Mouse (Mus musculus) MEL (cell line): ENCODE measurements around the gene Ube2e3. TPM values are rescaled to one million over a fixed set of nuclear protein-coding genes. Genes with fewer than 3 reads are reported as not detected.

Experiments used
- DNase-seq: peaks from one replicate; pipeline ENCODE4 v3.0.0; 2011; ENCODE audit warnings: low read depth, low spot score
- H3K27ac ChIP-seq: 2 replicates; pipeline ENCODE4 v1.5.1; 2012; ENCODE audit warnings: low read depth, mild to moderate bottlenecking, control low read depth, low read length, moderate library complexity; ENCODE audit not compliant: control insufficient read depth
- H3K27me3 ChIP-seq, 2 experiments: fragments of 150-350 bp in 1 of 2; sonication (generic) in 1 of 2; 2 replicates each; pipeline ENCODE4 v1.6.1; 2012; ENCODE audit warnings: low read length in 2 of 2, mild to moderate bottlenecking in 2 of 2, improper control_type of control experiment in 1 of 2, moderate library complexity in 1 of 2; ENCODE audit not compliant: insufficient read depth in 2 of 2, control insufficient read depth in 1 of 2
- H3K36me3 ChIP-seq, 2 experiments: 2 replicates each; pipeline ENCODE4 v1.6.1; 2012 to 2014; ENCODE audit warnings: low read length in 2 of 2, improper control_type of control experiment in 1 of 2, inconsistent platforms in 1 of 2, mild to moderate bottlenecking in 1 of 2; ENCODE audit not compliant: insufficient read depth in 2 of 2, control insufficient read depth in 1 of 2
- H3K4me1 ChIP-seq, 2 experiments: fragments of 150-350 bp in 1 of 2; sonication (generic) in 1 of 2; 2 replicates each; pipeline ENCODE4 v1.6.1; 2012; ENCODE audit warnings: low read length in 2 of 2, improper control_type of control experiment in 1 of 2, mild to moderate bottlenecking in 1 of 2; ENCODE audit not compliant: insufficient read depth in 2 of 2, control insufficient read depth in 1 of 2
- H3K4me3 ChIP-seq, 2 experiments: fragments of 150-350 bp in 1 of 2; sonication (generic) in 1 of 2; 2 replicates each; pipeline ENCODE4 v1.5.1; 2012; ENCODE audit warnings: low read depth in 2 of 2, low read length in 2 of 2, mild to moderate bottlenecking in 2 of 2, moderate library complexity in 2 of 2, control low read depth in 1 of 2, improper control_type of control experiment in 1 of 2; ENCODE audit not compliant: control insufficient read depth in 1 of 2, insufficient read depth in 1 of 2
- H3K79me2 ChIP-seq: 2 replicates; pipeline ENCODE4 v1.6.1; 2012; ENCODE audit warnings: mild to moderate bottlenecking, low read length, moderate library complexity; ENCODE audit not compliant: control insufficient read depth, poor library complexity, insufficient read depth
- H3K9ac ChIP-seq: 2 replicates; pipeline ENCODE4 v1.6.1; 2012; ENCODE audit warnings: low read depth, mild to moderate bottlenecking, control low read depth, low read length, moderate library complexity; ENCODE audit not compliant: control insufficient read depth, poor library complexity, severe bottlenecking
- H3K9me3 ChIP-seq: fragments of 150-350 bp; sonication (generic); replicated peaks from 2 replicates; pipeline ENCODE4 v1.6.1; 2012; ENCODE audit warnings: mild to moderate bottlenecking, low read length, improper control_type of control experiment, moderate library complexity; ENCODE audit not compliant: insufficient read depth
- BHLHE40 ChIP-seq: IDR thresholded peaks from 2 replicates; pipeline ENCODE4 v1.6.1; 2012; ENCODE audit warnings: low read depth, mild to moderate bottlenecking, inconsistent platforms, low read length, improper control_type of control experiment, borderline replicate concordance
- CHD1 ChIP-seq: IDR thresholded peaks from 2 replicates; pipeline ENCODE4 v1.6.1; 2012; ENCODE audit warnings: low read depth, mild to moderate bottlenecking, inconsistent platforms, low read length, improper control_type of control experiment
- CHD2 ChIP-seq: IDR thresholded peaks from 2 replicates; pipeline ENCODE4 v1.6.1; 2011; ENCODE audit warnings: low read length, improper control_type of control experiment
- CTCF ChIP-seq, 3 experiments: IDR thresholded peaks in 2 of 3; conservative IDR thresholded peaks in 1 of 3; 2 replicates each; pipeline ENCODE4 v1.5.1; 2011 to 2012; ENCODE audit warnings: low read length in 3 of 3, low read depth in 2 of 3, mild to moderate bottlenecking in 2 of 3, improper control_type of control experiment in 1 of 3, inconsistent platforms in 1 of 3, mixed read lengths in 1 of 3, moderate library complexity in 1 of 3; ENCODE audit not compliant: control insufficient read depth in 1 of 3, insufficient read depth in 1 of 3, poor library complexity in 1 of 3, severe bottlenecking in 1 of 3
- E2F4 ChIP-seq: IDR thresholded peaks from 2 replicates; pipeline ENCODE4 v1.6.1; 2011; ENCODE audit warnings: low read depth, low read length, improper control_type of control experiment, borderline replicate concordance
- EP300 ChIP-seq, 2 experiments: IDR thresholded peaks; 2 replicates each; pipeline ENCODE4 v1.6.1; 2011; ENCODE audit warnings: improper control_type of control experiment in 2 of 2, low read length in 2 of 2, low read depth in 1 of 2, mild to moderate bottlenecking in 1 of 2
- GABPA ChIP-seq: IDR thresholded peaks from 2 replicates; pipeline ENCODE4 v1.6.1; 2012; ENCODE audit warnings: low read depth, mild to moderate bottlenecking, inconsistent platforms, low read length, improper control_type of control experiment, moderate library complexity
- HCFC1 ChIP-seq: IDR thresholded peaks from 2 replicates; pipeline ENCODE4 v1.6.1; 2012; ENCODE audit warnings: low read depth, mild to moderate bottlenecking, inconsistent platforms, low read length, improper control_type of control experiment, moderate library complexity
- KAT2A ChIP-seq: conservative IDR thresholded peaks from 2 replicates; pipeline ENCODE4 v1.6.1; 2012; ENCODE audit warnings: low read depth, low read length, improper control_type of control experiment, inconsistent platforms
- MAFK ChIP-seq: IDR thresholded peaks from 2 replicates; pipeline ENCODE4 v1.6.1; 2011; ENCODE audit warnings: low read depth, mild to moderate bottlenecking, low read length, improper control_type of control experiment, borderline replicate concordance
- MAX ChIP-seq: IDR thresholded peaks from 2 replicates; pipeline ENCODE4 v1.6.1; 2011; ENCODE audit warnings: low read length, improper control_type of control experiment
- MEF2A ChIP-seq: IDR thresholded peaks from 2 replicates; pipeline ENCODE4 v1.6.1; 2014; ENCODE audit warnings: low read depth, mild to moderate bottlenecking, inconsistent platforms, low read length, improper control_type of control experiment; ENCODE audit not compliant: poor library complexity, insufficient replicate concordance, severe bottlenecking; ENCODE audit errors: extremely low read depth
- MXI1 ChIP-seq: IDR thresholded peaks from 2 replicates; pipeline ENCODE4 v1.6.1; 2011; ENCODE audit warnings: mild to moderate bottlenecking, low read depth, low read length, improper control_type of control experiment
- MYB ChIP-seq: IDR thresholded peaks from 2 replicates; pipeline ENCODE4 v1.6.1; 2011; ENCODE audit warnings: mild to moderate bottlenecking, low read depth, low read length, improper control_type of control experiment
- NRF1 ChIP-seq: IDR thresholded peaks from 2 replicates; pipeline ENCODE4 v1.6.1; 2014; ENCODE audit warnings: low read depth, mild to moderate bottlenecking, inconsistent platforms, low read length, improper control_type of control experiment, moderate library complexity; ENCODE audit not compliant: poor library complexity, insufficient read depth, severe bottlenecking
- POLR2AphosphoS5 ChIP-seq: IDR thresholded peaks from 2 replicates; pipeline ENCODE4 v1.6.1; 2012; ENCODE audit warnings: low read depth, borderline replicate concordance, mild to moderate bottlenecking, inconsistent platforms, low read length, moderate library complexity, mixed read lengths
- RAD21 ChIP-seq: IDR thresholded peaks from 2 replicates; pipeline ENCODE4 v1.6.1; 2011; ENCODE audit warnings: mild to moderate bottlenecking, low read depth, low read length, improper control_type of control experiment
- SMC3 ChIP-seq: IDR thresholded peaks from 2 replicates; pipeline ENCODE4 v1.6.1; 2011; ENCODE audit warnings: low read depth, low read length, improper control_type of control experiment
- TAL1 ChIP-seq: IDR thresholded peaks from 2 replicates; pipeline ENCODE4 v1.6.1; 2012; ENCODE audit warnings: mild to moderate bottlenecking, inconsistent platforms, low read length, moderate library complexity, mixed read lengths
- TBP ChIP-seq: IDR thresholded peaks from 2 replicates; pipeline ENCODE4 v1.8.0; 2011; ENCODE audit warnings: low read depth, low read length, improper control_type of control experiment
- TCF12 ChIP-seq: IDR thresholded peaks from 2 replicates; pipeline ENCODE4 v1.6.1; 2014; ENCODE audit warnings: low read depth, mild to moderate bottlenecking, inconsistent platforms, low read length, improper control_type of control experiment, moderate library complexity
- USF2 ChIP-seq, 2 experiments: IDR thresholded peaks; 2 replicates each; pipeline ENCODE4 v1.6.1; 2011 to 2012; ENCODE audit warnings: improper control_type of control experiment in 2 of 2, low read length in 2 of 2, borderline replicate concordance in 1 of 2, inconsistent platforms in 1 of 2, low read depth in 1 of 2, mild to moderate bottlenecking in 1 of 2; ENCODE audit not compliant: insufficient read depth in 1 of 2
- ZMIZ1 ChIP-seq: IDR thresholded peaks from 2 replicates; pipeline ENCODE4 v1.6.1; 2012; ENCODE audit warnings: low read depth, mild to moderate bottlenecking, inconsistent platforms, low read length, improper control_type of control experiment, moderate library complexity
- polyA plus RNA-seq, 2 experiments: library from polyadenylated mRNA; stranded (reverse) in 1 of 2; unstranded in 1 of 2; fragments of >175 nt in 1 of 2; fragments of >200 nt in 1 of 2; gene quantifications; 2 replicates each; pipeline versions ENCODE4 v1.2.1 to v1.2.4; 2012; ENCODE audit warnings: low replicate concordance in 2 of 2, low read depth in 1 of 2; ENCODE audit not compliant: insufficient read length in 2 of 2, insufficient read depth in 1 of 2, missing spikeins in 1 of 2
- total RNA-seq: library from RNA; depleted of rRNA; stranded (reverse); fragments of 300-350 nt; gene quantifications from 2 replicates; pipeline ENCODE4 v1.2.3, GENCODE M21; 2012

Ube2e3 gene
- total and polyA plus RNA-seq, 3 experiments, result 41.9 to 160 (median 99.4) TPM

GRCm38 (mm10) chr2:78960288-78960687, 92.4 kb downstream of the Ube2e3 start:
- Histone ChIP-seq H3K79me2 (no peaks in the 10 kb centered on the region), H3K27me3 (no peaks in the 10 kb centered on the region), H3K9me3 (no peaks in the 10 kb centered on the region), H3K27ac (no peak overlapping the region), H3K36me3 (peaks cover 0 to 15% of the 10 kb centered on the region in 2 experiments; a peak in 2 of 4 replicates), H3K4me3 (no peak overlapping the region), H3K9ac (no peak overlapping the region), H3K4me1 (peaks cover 2 to 16% of the 10 kb centered on the region in 2 experiments; a peak in 3 of 4 replicates)
- peak; percentile 48 for DNase-seq
- no peak for TF ChIP-seq CHD2
- peak; percentile 25 for TF ChIP-seq RAD21
- TF ChIP-seq CTCF (IDR thresholded peaks at IDR 0.05 in 2 of 3, conservative IDR thresholded peaks at IDR 0.05 in 1 of 3; ENCODE audit: control insufficient read depth in 1 of 3, insufficient read depth in 1 of 3, low read depth in 2 of 3, low read length in 3 of 3, poor library complexity in 1 of 3, severe bottlenecking in 1 of 3), result peak in 1 of 3 experiments; percentile 13; a peak in 1 of 6 replicates
- TF ChIP-seq SMC3, result peak; percentile 30
- no peak for TF ChIP-seq MAFK
- peak; percentile 73 for TF ChIP-seq MAX

- no peak overlapping the region; the same call in 1 of the 2 replicates for H3K27ac ChIP-seq
- peak overlapping the region; percentile 26 for H3K9ac ChIP-seq
- H3K4me3 ChIP-seq, result peak overlapping the region; percentile 48 to 65
- H3K4me1 ChIP-seq, result peaks cover 2 to 16% of the 10 kb centered on the region in 2 experiments; a peak in 3 of 4 replicates
- H3K27me3 ChIP-seq, result no peaks in the 10 kb centered on the region
- peaks cover 0 to 15% of the 10 kb centered on the region in 2 experiments; a peak in 2 of 4 replicates for H3K36me3 ChIP-seq
- H3K79me2 ChIP-seq, result no peaks in the 10 kb centered on the region
- H3K9me3 ChIP-seq, result no peaks in the 10 kb centered on the region
- TF ChIP-seq RAD21 (no peak), MXI1 (no peak), SMC3 (no peak), CHD1 (no peak), POLR2AphosphoS5 (no peak), NRF1 (no peak)
- TF ChIP-seq, all 39 proteins: peak for 0
- DNase-seq, result no peak
These were observed 93.1 kb downstream of the Ube2e3 start for GRCm38 (mm10) chr2:78961023-78961422.

- peak; percentile 62 for DNase-seq
- TF ChIP-seq E2F4 (no peak), ZMIZ1 (no peak), USF2 (IDR thresholded peaks at IDR 0.05; ENCODE audit: borderline replicate concordance in 1 of 2, insufficient read depth in 1 of 2, low read depth in 1 of 2, low read length in 2 of 2) (no peak; a peak in 1 of 4 replicates), BHLHE40 (peak; percentile 91), TBP (no peak), MEF2A (no peak), MYB (peak; percentile 75), TAL1 (0 out of 2 replicates have a peak, but pooled peaks have one; percentile 12), TCF12 (peak; percentile 73), RAD21 (no peak), HCFC1 (no peak), KAT2A (no peak), GABPA (no peak), EP300 (IDR thresholded peaks at IDR 0.05; ENCODE audit: low read depth in 1 of 2, low read length in 2 of 2) (peak; percentile 76 to 92), MXI1 (peak; percentile 48; the same call in 1 of the 2 replicates), SMC3 (peak; percentile 20; the same call in 1 of the 2 replicates)
These were observed 93.7 kb downstream of the Ube2e3 start for GRCm38 (mm10) chr2:78961580-78961979.

More at GRCm38 (mm10) chr2:78961580-78961979, 93.7 kb downstream of the Ube2e3 start:
- Histone ChIP-seq H3K27ac (peak overlapping the region; percentile 43), H3K27me3 (no peaks in the 10 kb centered on the region), H3K4me3 (peak overlapping the region; percentile 48 to 65), H3K9me3 (no peaks in the 10 kb centered on the region), H3K36me3 (peaks cover 0 to 18% of the 10 kb centered on the region in 2 experiments; a peak in 2 of 4 replicates), H3K79me2 (no peaks in the 10 kb centered on the region), H3K9ac (peak overlapping the region; percentile 19; the same call in 1 of the 2 replicates), H3K4me1 (peaks cover 2 to 19% of the 10 kb centered on the region in 2 experiments; a peak in 3 of 4 replicates)
